Mouse (Mus musculus): ENCODE measurements around the gene Hmgcl. TPM values are rescaled to one million over a fixed set of nuclear protein-coding genes. Genes with fewer than 3 reads are reported as not detected.
"Not testable (repeated sequence)": the region's sequence is repeated elsewhere in the genome, so short reads cannot be mapped to it uniquely, and the experiment has no call there.

Gene Hmgcl
- polyA plus RNA-seq, 1 experiment from 2014 or later = 91.4 TPM

DNA sequence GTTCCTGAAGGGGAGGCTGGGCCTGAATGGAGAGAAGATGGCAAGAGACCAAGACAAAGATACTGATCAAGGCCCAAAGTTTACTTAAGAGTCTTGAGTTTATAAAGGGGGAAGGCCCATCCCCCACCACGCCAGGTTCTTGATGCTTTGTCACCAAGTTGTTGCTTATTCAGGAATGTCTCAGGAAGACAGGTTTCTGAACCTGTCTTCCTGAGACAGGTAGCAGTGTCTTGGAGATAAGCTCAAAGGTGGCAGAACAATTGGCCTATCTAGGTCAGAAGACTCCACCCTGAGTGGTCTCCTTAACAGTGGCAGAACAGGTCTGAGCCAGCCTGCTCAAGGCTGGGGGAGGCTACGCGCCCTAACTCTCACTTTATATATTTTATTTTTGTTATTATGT is 19.4 kb upstream of the Hmgcl start:
- H3K27ac ChIP-seq (replicated peaks) = no peak overlapping the region
- H3K9ac ChIP-seq = no peak overlapping the region
- no peak overlapping the region for H3K4me3 ChIP-seq (replicated peaks)
- H3K4me1 ChIP-seq (replicated peaks) = peaks cover 24% of the 10 kb centered on the region
- no peaks in the 10 kb centered on the region for H3K27me3 ChIP-seq
- H3K4me2 ChIP-seq = no peak overlapping the region
- peaks cover 47% of the 10 kb centered on the region for H3K36me3 ChIP-seq (replicated peaks)
- ATAC-seq (ENCODE audit: insufficient read depth) = no peak
- 80% methylated on average over 3 of the region's 3 CpGs for WGBS (ENCODE audit: insufficient replicate concordance)
- H3K9me3 ChIP-seq (replicated peaks) = no peaks in the 10 kb centered on the region

DNA sequence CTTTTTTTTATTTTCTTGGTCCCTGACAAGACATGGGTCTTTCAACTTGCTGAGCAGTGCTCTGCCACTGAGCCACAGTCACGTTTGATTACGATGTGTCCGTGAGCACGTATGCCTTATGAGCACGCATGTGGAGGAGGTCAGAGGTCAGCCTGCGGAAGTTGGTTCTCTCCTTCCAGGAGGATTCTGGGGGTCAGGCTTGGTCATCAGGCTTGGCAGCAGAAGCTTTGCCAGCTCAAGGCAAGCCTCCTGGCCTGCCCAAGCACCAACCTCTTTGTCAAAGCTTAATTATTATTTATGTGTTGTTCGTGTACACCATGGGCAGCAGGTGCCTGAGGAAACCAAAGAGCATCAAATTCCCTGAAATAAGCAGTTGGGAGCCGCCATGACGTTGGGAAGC is 17.9 kb upstream of the Hmgcl start:
- Histone ChIP-seq H3K4me3 (replicated peaks) (no peak overlapping the region), H3K27ac (replicated peaks) (no peak overlapping the region), H3K27me3 (no peaks in the 10 kb centered on the region), H3K4me2 (no peak overlapping the region), H3K9ac (no peak overlapping the region), H3K9me3 (replicated peaks) (no peaks in the 10 kb centered on the region), H3K4me1 (replicated peaks) (peaks cover 15% of the 10 kb centered on the region), H3K36me3 (replicated peaks) (peaks cover 49% of the 10 kb centered on the region)
- WGBS (ENCODE audit: insufficient replicate concordance) = 84% methylated on average over 9 of the region's 9 CpGs
- ATAC-seq (ENCODE audit: insufficient read depth) = no peak

DNA sequence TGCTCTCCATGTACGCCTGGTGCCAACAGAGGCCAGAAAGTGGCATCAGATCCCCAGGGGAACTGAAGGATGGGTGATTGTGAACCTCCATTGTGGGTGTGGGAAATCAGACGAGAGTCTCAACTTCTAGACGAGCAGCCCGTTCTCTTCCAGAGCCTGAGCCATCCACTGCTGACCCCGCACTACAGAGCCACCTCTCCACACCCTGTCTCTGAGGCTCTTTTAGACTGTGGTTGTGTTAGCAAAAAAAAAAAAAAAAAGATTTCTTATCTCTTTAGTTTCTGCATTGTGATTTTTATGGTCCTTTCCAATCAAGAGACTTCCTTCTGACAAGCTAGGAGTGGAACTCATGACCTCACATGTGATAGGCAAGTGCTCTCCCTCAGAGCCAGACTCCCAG is 16.8 kb upstream of the Hmgcl start:
- H3K27me3 ChIP-seq = no peaks in the 10 kb centered on the region
- WGBS (ENCODE audit: insufficient replicate concordance) = 76% methylated on average over 5 of the region's 5 CpGs
- H3K4me1 ChIP-seq (replicated peaks) = peaks cover 25% of the 10 kb centered on the region
- ATAC-seq (ENCODE audit: insufficient read depth) = no peak
- H3K9me3 ChIP-seq (replicated peaks) = no peaks in the 10 kb centered on the region
- peaks cover 51% of the 10 kb centered on the region for H3K36me3 ChIP-seq (replicated peaks)
- no peak overlapping the region for H3K4me2 ChIP-seq
- no peak overlapping the region for H3K4me3 ChIP-seq (replicated peaks)
- H3K9ac ChIP-seq = no peak overlapping the region
- no peak overlapping the region for H3K27ac ChIP-seq (replicated peaks)

DNA sequence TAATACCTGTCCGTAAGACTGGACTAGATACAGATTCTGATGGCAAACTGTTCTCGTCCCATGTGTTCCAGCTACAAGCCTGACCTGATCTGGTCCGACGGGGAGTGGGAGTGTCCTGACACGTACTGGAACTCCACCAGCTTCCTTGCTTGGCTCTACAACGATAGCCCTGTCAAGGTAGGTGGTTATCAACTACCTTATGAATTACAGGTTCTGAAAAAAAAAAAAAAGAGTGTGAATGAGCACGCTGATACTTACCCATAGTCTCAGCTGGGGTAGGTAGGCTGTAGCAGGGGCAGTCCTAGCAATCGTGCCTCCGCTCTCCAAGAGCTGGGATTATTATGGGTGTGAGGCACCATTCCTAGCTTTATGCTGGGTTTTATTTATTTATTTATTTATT is 16.4 kb upstream of the Hmgcl start:
- Histone ChIP-seq H3K27me3 (no peaks in the 10 kb centered on the region), H3K9ac (no peak overlapping the region), H3K36me3 (replicated peaks) (peaks cover 48% of the 10 kb centered on the region), H3K27ac (replicated peaks) (no peak overlapping the region), H3K4me2 (no peak overlapping the region), H3K4me3 (replicated peaks) (no peak overlapping the region), H3K9me3 (replicated peaks) (no peaks in the 10 kb centered on the region), H3K4me1 (replicated peaks) (peaks cover 29% of the 10 kb centered on the region)
- WGBS (ENCODE audit: insufficient replicate concordance) = 82% methylated on average over 9 of the region's 9 CpGs
- no peak for ATAC-seq (ENCODE audit: insufficient read depth)

DNA sequence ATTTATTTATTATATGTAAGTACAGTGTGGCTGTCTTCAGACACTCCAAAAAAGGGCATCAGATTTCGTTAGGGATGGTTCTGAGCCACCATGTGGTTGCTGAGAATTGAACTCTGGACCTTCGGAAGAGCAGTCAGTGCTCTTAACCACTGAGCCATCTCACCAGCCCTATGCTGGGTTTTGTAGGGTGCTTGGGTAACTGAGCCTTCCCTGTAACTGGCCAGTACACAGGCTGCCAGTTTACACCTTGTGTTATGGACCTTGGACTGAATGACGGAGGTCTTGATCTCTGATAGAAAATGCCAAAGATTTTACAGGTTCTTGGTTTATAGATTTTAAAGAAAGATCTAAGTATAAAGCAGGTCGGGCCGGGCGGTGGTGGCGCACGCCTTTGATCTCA is 16.0 kb upstream of the Hmgcl start:
- no peaks in the 10 kb centered on the region for H3K27me3 ChIP-seq
- no peak for ATAC-seq (ENCODE audit: insufficient read depth)
- no peak overlapping the region for H3K27ac ChIP-seq (replicated peaks)
- H3K9me3 ChIP-seq (replicated peaks) = no peaks in the 10 kb centered on the region
- peaks cover 48% of the 10 kb centered on the region for H3K36me3 ChIP-seq (replicated peaks)
- H3K4me3 ChIP-seq (replicated peaks) = no peak overlapping the region
- no peak overlapping the region for H3K4me2 ChIP-seq
- WGBS (ENCODE audit: insufficient replicate concordance) = 75% methylated on average over 8 of the region's 8 CpGs
- H3K4me1 ChIP-seq (replicated peaks) = peaks cover 33% of the 10 kb centered on the region
- H3K9ac ChIP-seq = no peak overlapping the region

DNA sequence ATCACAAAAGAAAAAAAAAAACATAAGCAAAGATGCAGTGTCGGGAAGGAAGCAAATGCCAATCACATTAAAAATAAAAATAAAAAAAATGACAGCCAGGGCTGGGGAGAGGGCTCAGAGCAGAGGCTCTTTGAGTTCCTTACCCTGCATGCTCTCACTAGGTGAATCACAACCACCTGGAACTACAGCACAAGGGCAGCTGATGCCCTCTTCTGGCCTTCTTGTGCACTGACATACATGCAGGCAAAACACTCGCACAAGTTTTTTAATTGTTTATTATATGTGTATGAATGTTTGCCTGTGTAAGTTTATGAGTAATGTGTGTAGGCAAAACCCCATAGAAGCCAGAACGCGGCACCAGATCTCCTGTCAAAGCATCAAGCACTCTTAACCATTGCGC is 14.4 kb upstream of the Hmgcl start:
- Histone ChIP-seq H3K9me3 (replicated peaks) (no peaks in the 10 kb centered on the region), H3K27me3 (no peaks in the 10 kb centered on the region), H3K27ac (replicated peaks) (no peak overlapping the region), H3K4me2 (no peak overlapping the region), H3K4me1 (replicated peaks) (peaks cover 37% of the 10 kb centered on the region), H3K4me3 (replicated peaks) (no peak overlapping the region), H3K9ac (no peak overlapping the region), H3K36me3 (replicated peaks) (peaks cover 37% of the 10 kb centered on the region)
- ATAC-seq (ENCODE audit: insufficient read depth) = no peak
- 64% methylated on average over 5 of the region's 5 CpGs for WGBS (ENCODE audit: insufficient replicate concordance)

DNA sequence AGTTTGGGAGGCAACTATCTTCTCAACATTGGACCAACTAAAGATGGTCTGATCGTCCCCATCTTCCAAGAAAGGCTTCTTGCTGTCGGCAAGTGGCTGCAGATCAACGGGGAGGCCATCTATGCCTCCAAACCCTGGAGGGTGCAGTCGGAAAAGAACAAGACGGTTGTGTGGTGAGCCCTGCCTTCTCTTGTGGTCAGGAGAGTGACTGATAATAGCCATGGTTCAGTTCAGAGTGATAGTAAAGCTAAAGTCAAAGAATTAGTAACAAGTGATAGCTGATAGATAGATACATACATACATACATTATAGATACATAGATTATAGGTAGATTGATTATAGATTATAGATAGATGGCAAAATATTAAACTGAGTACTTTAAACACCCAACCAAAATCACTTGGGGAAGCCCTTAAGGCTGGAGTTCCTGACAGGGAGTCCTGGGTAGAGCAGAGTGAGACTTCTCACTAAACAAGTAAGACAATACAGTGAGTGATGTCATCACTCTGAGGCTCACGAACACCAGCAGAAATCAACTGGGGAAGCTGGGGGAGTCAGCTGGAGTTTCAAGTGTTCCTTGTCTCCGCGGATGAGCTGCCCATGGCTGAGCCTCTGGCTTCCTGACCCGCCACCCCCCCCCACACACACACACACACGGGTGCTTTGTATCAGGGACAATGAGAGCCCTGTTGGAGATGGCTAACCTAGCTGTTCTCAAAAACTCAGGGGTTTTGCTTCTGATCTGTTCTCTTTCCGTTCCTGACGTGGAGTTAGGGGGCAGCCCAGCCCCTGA is 11.3 kb upstream of the Hmgcl start:
- Histone ChIP-seq H3K27me3 (no peaks in the 10 kb centered on the region), H3K4me3 (replicated peaks) (no peak overlapping the region), H3K9ac (no peak overlapping the region), H3K4me2 (peak overlapping the region; percentile 29; the same call in 1 of the 2 replicates), H3K4me1 (replicated peaks) (peaks cover 57% of the 10 kb centered on the region), H3K27ac (replicated peaks) (peak overlapping the region; percentile 58), H3K36me3 (replicated peaks) (peaks cover 41% of the 10 kb centered on the region), H3K9me3 (replicated peaks) (no peaks in the 10 kb centered on the region)
- ATAC-seq (ENCODE audit: insufficient read depth) = peak; percentile 62
- WGBS (ENCODE audit: insufficient replicate concordance) = 23% methylated on average over 12 of the region's 12 CpGs

DNA sequence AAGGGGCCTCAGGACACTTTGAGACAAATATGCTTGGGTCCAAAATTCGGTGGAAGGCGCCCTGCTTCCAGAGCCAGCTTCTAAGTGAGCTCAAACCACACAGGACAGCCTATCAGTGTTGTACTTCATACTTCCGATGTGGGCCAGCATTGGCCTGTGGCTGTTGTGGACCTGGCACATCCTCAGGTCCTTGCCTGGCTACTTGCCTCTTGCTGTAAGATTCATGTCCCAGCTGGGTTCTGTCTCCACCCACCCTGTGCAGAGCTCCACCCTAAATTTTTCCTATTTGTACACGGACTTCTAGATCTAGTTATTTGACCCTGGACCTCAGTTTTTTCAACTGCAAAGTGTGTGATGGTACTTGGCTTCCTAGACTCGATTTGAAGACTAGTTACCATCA is 10.7 kb upstream of the Hmgcl start:
- 38% methylated on average over 5 of the region's 5 CpGs for WGBS (ENCODE audit: insufficient replicate concordance)

DNA sequence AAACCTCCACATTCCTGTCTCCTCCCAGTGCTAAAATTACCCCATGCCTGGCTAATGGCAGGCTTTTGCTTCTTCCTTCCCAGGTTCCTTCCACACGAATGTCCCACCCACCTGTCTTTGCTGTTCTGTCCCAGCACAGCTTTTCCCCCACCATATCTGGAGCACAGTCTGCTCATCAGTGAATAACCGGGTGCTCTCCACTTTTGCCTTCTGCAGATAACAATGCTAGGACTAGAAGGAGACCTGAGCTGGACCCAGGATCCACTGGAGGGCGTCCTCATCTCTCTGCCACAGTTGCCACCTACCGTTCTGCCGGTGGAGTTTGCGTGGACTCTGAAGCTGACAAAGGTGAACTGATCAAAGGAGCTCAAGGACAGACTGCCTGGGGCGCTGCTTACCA is 7.4 kb upstream of the Hmgcl start:
- Histone ChIP-seq H3K27ac (replicated peaks) (no peak overlapping the region), H3K36me3 (replicated peaks) (peaks cover 28% of the 10 kb centered on the region), H3K4me3 (replicated peaks) (no peak overlapping the region), H3K4me2 (no peak overlapping the region), H3K9me3 (replicated peaks) (no peaks in the 10 kb centered on the region), H3K27me3 (no peaks in the 10 kb centered on the region), H3K9ac (no peak overlapping the region), H3K4me1 (replicated peaks) (peaks cover 63% of the 10 kb centered on the region)
- ATAC-seq (ENCODE audit: insufficient read depth) = peak; percentile 48; the same call in 1 of the 2 replicates
- WGBS (ENCODE audit: insufficient replicate concordance) = 47% methylated on average over 7 of the region's 7 CpGs

More for the DNA sequence above, 10.7 kb upstream of the Hmgcl start:
- no peak overlapping the region for H3K4me3 ChIP-seq (replicated peaks)
- no peaks in the 10 kb centered on the region for H3K27me3 ChIP-seq
- peak overlapping the region; percentile 29; the same call in 1 of the 2 replicates for H3K4me2 ChIP-seq
- peak overlapping the region; percentile 58 for H3K27ac ChIP-seq (replicated peaks)
- ATAC-seq (ENCODE audit: insufficient read depth) = peak; percentile 37; the same call in 1 of the 2 replicates
- H3K36me3 ChIP-seq (replicated peaks) = peaks cover 39% of the 10 kb centered on the region
- H3K9ac ChIP-seq = no peak overlapping the region
- H3K9me3 ChIP-seq (replicated peaks) = no peaks in the 10 kb centered on the region
- H3K4me1 ChIP-seq (replicated peaks) = peaks cover 57% of the 10 kb centered on the region

DNA sequence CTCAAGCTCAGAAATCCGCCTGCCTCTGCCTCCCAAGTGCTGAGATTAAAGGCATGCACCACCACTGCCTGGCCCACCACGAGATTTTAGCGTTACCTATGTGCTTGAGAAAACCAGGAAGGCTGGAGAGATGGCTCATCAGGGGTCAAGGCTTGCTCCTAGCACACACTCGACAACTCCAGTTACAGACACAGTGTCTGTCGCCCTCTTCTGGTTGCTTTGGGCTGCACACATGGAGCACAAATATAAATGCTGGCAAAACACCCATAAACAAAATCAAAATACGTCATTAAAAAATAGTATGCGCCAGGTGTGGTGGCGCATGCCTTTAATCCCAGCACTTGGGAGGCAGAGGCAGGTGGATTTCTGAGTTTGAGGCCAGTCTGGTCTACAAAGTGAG is 5.2 kb upstream of the Hmgcl start:
- Histone ChIP-seq H3K36me3 (replicated peaks) (peaks cover 23% of the 10 kb centered on the region), H3K4me1 (replicated peaks) (peaks cover 51% of the 10 kb centered on the region)
- H3K4me3 ChIP-seq (replicated peaks); ATAC-seq (ENCODE audit: insufficient read depth); H3K27me3 ChIP-seq; H3K27ac ChIP-seq (replicated peaks); H3K4me2 ChIP-seq; H3K9ac ChIP-seq; H3K9me3 ChIP-seq (replicated peaks): not testable (repeated sequence)
- 74% methylated on average over 8 of the region's 8 CpGs for WGBS (ENCODE audit: insufficient replicate concordance)

DNA sequence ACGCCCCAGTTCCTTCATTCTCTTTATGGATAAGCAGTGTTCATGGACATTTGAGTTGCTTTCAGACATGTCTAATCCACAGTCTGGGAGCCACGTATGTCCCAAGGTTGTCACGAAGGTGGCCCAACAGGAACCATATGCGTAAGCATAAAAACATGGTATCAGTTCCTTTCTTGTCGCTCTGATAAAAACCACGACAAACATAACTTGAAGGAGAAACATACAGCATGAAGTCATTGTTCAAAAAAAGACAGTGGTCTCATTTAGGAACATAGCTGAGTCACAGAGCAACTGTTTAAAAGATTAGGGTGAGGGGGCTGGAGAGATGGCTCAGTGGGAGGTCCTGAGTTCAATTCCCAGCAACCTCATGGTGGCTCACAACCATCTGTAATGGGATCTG is 4.1 kb upstream of the Hmgcl start:
- Histone ChIP-seq H3K4me1 (replicated peaks) (peaks cover 44% of the 10 kb centered on the region), H3K27ac (replicated peaks) (no peak overlapping the region), H3K4me3 (replicated peaks) (no peak overlapping the region), H3K9me3 (replicated peaks) (no peaks in the 10 kb centered on the region), H3K36me3 (replicated peaks) (peaks cover 22% of the 10 kb centered on the region), H3K9ac (no peak overlapping the region), H3K4me2 (no peak overlapping the region), H3K27me3 (no peaks in the 10 kb centered on the region)
- no peak for ATAC-seq (ENCODE audit: insufficient read depth)
- 43% methylated on average over 6 of the region's 6 CpGs for WGBS (ENCODE audit: insufficient replicate concordance)

DNA sequence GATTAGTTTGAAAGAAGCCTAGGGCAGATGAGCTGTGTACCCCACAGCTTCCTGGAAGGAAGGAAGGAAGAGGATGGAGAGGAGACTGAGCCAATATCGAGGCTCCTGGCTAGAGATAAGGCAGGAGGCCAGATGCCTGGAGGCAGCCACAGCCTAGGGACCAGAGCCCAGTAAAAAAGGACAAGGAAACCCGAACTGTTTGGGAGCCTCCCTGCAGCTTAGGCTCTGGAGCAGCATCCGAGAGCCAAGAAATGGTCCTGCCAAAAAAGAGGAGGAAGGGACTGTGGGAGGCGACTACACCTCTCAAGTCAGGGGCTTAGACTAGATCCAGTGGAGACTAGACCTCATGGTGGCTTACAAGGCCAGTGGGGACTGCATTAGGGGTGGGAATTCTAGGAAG is 2.9 kb upstream of the Hmgcl start:
- no peaks in the 10 kb centered on the region for H3K9me3 ChIP-seq (replicated peaks)
- no peak overlapping the region for H3K27ac ChIP-seq (replicated peaks)
- no peak for ATAC-seq (ENCODE audit: insufficient read depth)
- H3K4me3 ChIP-seq (replicated peaks) = no peak overlapping the region
- H3K27me3 ChIP-seq = no peaks in the 10 kb centered on the region
- no peak overlapping the region for H3K9ac ChIP-seq
- H3K4me1 ChIP-seq (replicated peaks) = peaks cover 49% of the 10 kb centered on the region
- H3K4me2 ChIP-seq = no peak overlapping the region
- WGBS (ENCODE audit: insufficient replicate concordance) = 42% methylated on average over 4 of the region's 4 CpGs
- H3K36me3 ChIP-seq (replicated peaks) = peaks cover 21% of the 10 kb centered on the region

All from liver, embryonic 15.5 days (tissue).